In genomic region chr15:26309291-26309931, GRCm38 (mm10) we compare ENCODE assay signal across 8 mouse cellular contexts. TPM values are rescaled to one million over a fixed set of nuclear protein-coding genes. Genes with fewer than 3 reads are reported as not detected.
DNase-seq lines count a peak whose midpoint lies in the region; ATAC-seq lines count a peak whose summit lies in the region.

No protein-coding gene starts in this region.

- peak overlapping the region; percentile 88 for H3K9ac ChIP-seq in hindbrain, embryonic 15.5 days

- H3K4me2 ChIP-seq in hindbrain, embryonic 15.5 days = peak overlapping the region; percentile 93

- WGBS in hindbrain, embryonic 15.5 days = under 1% methylated on average over 62 of the region's 62 CpGs

- peak overlapping the region; percentile 88 for H3K4me3 ChIP-seq in hindbrain, embryonic 15.5 days

- H3K4me1 ChIP-seq in hindbrain, embryonic 15.5 days (replicated peaks) = peaks cover 15% of the 10 kb centered on the region

- peak overlapping the region; percentile 94 for H3K27ac ChIP-seq in hindbrain, embryonic 15.5 days (replicated peaks)

- peak; percentile 7 for DNase-seq in gastrocnemius, adult 18-20 months (ENCODE audit: low spot score)
- DNase-seq in gastrocnemius, adult 8-10 months (ENCODE audit: low spot score in 2 of 2) = no peak
- peak; percentile 8 for DNase-seq in cerebellum, adult 11-12 months
- DNase-seq in forelimb bud, embryonic 11.5 days (ENCODE audit: low read depth, low spot score) = peak; percentile 89
- DNase-seq in left cerebral cortex, adult 8-10 months (ENCODE audit: low spot score in 2 of 2) = peak; percentile 12 to 37
- peak; percentile 11 for DNase-seq in spleen, postnatal 14 days (ENCODE audit: low spot score in 2 of 2)

- no peaks in the 10 kb centered on the region for H3K27me3 ChIP-seq in hindbrain, embryonic 15.5 days

- H3K36me3 ChIP-seq in hindbrain, embryonic 15.5 days = no peaks in the 10 kb centered on the region

- peak; percentile 40 for ATAC-seq in hindbrain, embryonic 15.5 days (ENCODE audit: low FRiP score, low read depth)
- peak; percentile 81 for ATAC-seq in megakaryocyte progenitor cell, adult 5-6 weeks (replicated peaks; ENCODE audit: poor library complexity)

- H3K9me3 ChIP-seq in hindbrain, embryonic 15.5 days = no peaks in the 10 kb centered on the region

RNA-seq across cellular contexts. Expression of gene March11, which starts 0.6 kb away (rescaled TPM):
- not detected for total RNA-seq in gastrocnemius, adult 18-20 months (2021)
- total RNA-seq in gastrocnemius, adult 8-10 months (2022) = not detected
- polyA plus RNA-seq in hindbrain, embryonic 15.5 days (2015; fragmentation: Nextera tagmentation; extraction: Ambion mirVana) = 9.7 and 14.7 TPM in 2 replicates
- total RNA-seq in left cerebral cortex, adult 8-10 months (2022) = 10 to 100 TPM in 2 of 4 experiments, 1 to 10 TPM in 2; 8.7 to 13.4 (median 10.3) TPM
- total RNA-seq in megakaryocyte progenitor cell, adult 5-6 weeks (2015) = not detected in 2 replicates
- not detected in 2 replicates for total RNA-seq in megakaryocyte progenitor cell, adult 5-6 weeks (2017)

Comparison
In these comparisons a context has a peak if more than half of its experiments do, and no peak if none do; other contexts are left out.
1. DNase-seq: peak in gastrocnemius, adult 18-20 months (single experiment), cerebellum, adult 11-12 months (single experiment), forelimb bud, embryonic 11.5 days (single experiment), left cerebral cortex, adult 8-10 months (2 of 2) and spleen, postnatal 14 days (2 of 2); none in gastrocnemius, adult 8-10 months (0 of 2).
2. RNA of gene March11, which starts 0.6 kb away (total RNA-seq): 8.7 to 13.4 TPM in left cerebral cortex, adult 8-10 months; not detected in gastrocnemius, adult 8-10 months, not detected in gastrocnemius, adult 18-20 months and not detected in megakaryocyte progenitor cell, adult 5-6 weeks; every median in the first group is over 4 times any median in the second.